Mouse (Mus musculus) telencephalon, adult 2 months (tissue): Measurements from ENCODE around the gene Vmn1r15.

Source experiments
- DNase-seq: peaks from one replicate; pipeline ENCODE4 v3.0.0-alpha.2; 2011; ENCODE audit warnings: low read depth, low spot score

The Vmn1r15 gene

DNA sequence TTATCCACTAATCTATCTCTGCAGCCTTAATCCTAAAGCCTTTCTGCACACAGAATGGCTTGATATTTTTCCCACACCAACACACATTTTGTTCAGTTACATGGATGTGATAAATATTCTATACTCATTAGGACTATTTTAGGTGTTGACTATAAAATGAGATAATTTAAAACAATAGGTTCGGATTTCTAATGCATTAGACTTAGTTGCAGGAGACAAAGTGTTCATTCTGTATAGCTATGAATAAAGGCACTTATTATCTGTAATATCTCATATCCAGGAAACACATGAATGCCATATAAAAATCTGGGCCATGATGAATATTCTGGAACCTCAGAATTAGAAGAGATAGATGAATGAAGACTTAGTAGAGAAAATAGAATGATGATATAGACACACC is at the start of gene Vmn1r15:
Gene Vmn1r15 (plus strand): TSS at position 301 of the 400 bp plus-strand sequence.
- no peak for DNase-seq

GRCm38 (mm10) chr6:57231386-57231785 is 26.4 kb upstream of the Vmn1r15 start, which contains the start of gene Vmn1r14:
Gene Vmn1r14, plus strand, starts transcription at chr6:57231686.
- DNase-seq: no peak

- no peak for DNase-seq
Observed at GRCm38 (mm10) chr6:57260990-57261389, 3.2 kb downstream of the Vmn1r15 start.

- DNase-seq: no peak
Observed at GRCm38 (mm10) chr6:57271881-57272280, 14.1 kb downstream of the Vmn1r15 start.

DNA sequence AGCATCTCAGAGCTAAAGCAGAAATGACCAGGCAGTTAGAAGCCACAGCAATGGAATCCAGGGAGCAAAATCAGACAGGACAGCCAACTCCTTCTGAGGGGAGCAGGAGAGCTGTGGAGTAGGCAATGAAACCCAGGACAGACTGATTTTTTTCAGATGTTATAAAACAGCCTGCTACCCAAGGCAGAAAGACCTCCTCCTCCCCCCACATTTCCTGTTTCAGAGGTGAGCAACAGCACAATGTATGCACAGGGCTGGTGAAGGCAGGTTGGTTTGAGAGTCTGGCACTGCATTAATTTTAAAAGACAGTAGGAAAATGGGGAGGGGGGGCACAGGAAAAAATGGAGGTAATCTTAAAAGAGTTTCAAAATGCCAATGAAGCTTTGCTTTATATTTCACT is 14.8 kb downstream of the Vmn1r15 start:
- DNase-seq: no peak

DNA sequence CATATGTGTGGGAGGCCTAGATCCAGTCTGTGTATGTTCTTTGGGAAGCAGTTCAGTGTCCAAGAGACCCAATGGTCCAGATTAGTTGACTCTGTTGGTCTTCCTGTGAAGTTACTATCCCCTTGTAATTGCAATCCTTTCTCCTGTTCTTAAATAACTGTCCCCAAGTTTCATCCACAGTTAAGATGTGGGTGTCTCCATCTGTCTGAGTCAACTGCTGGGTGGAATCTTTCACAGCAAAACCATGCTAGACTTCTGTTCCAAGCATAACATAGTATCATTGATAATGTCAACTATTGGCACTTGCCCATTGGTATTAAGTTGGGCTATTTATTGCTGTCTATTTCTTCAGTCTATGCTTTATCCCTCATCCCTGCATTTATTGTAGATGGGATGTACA is 21.2 kb downstream of the Vmn1r15 start:
- peak; percentile 19 for DNase-seq
